Mouse (Mus musculus): ENCODE data around the gene Dtx3l.
"Not testable (repeated sequence)": the region's sequence is repeated elsewhere in the genome, so short reads cannot be mapped to it uniquely, and the experiment has no call there.

GRCm38 (mm10) chr16:35891603-35892002 lies 47.3 kb downstream of the Dtx3l start:
- not testable (repeated sequence) for TF ChIP-seq CTCF (conservative IDR thresholded peaks at IDR 0.05; ENCODE audit: low read length); NANOG (IDR thresholded peaks at IDR 0.05; ENCODE audit: borderline replicate concordance, low read length); POU5F1 (IDR thresholded peaks at IDR 0.05; ENCODE audit: borderline replicate concordance, low read length)
